Mouse (Mus musculus): ENCODE data around the gene Gm13288. TPM values are rescaled to one million over a fixed set of nuclear protein-coding genes. Genes with fewer than 3 reads are reported as not detected.
"Not testable (repeated sequence)": the region's sequence is repeated elsewhere in the genome, so short reads cannot be mapped to it uniquely, and the experiment has no call there.

Gm13288 gene
- polyA plus RNA-seq, 1 experiment from 2014 or later: 0.15 TPM

- H3K9ac ChIP-seq: no peak within 1 kb of the TSS
- no peak within 1 kb of the TSS for H3K27ac ChIP-seq
- WGBS: 61% methylated on average over 3 of the region's 3 CpGs
- no peaks in the 10 kb centered on the region for H3K4me1 ChIP-seq
- H3K36me3 ChIP-seq: no peaks in the 10 kb centered on the region
- no peak for ATAC-seq (ENCODE audit: insufficient number of reproducible peaks, insufficient read depth, low FRiP score, low TSS enrichment)
- H3K27me3 ChIP-seq: no peaks in the 10 kb centered on the region
- H3K9me3 ChIP-seq: no peaks in the 10 kb centered on the region
- H3K4me2 ChIP-seq (replicated peaks): no peak within 1 kb of the TSS
- no peak within 1 kb of the TSS for H3K4me3 ChIP-seq
Observed at GRCm38 (mm10) chr4:88815928-88816327, 10.6 kb downstream of the Gm13288 start, which contains the start of gene Ifna7. Gene Ifna7, plus strand, starts transcription at chr4:88816228.

DNA sequence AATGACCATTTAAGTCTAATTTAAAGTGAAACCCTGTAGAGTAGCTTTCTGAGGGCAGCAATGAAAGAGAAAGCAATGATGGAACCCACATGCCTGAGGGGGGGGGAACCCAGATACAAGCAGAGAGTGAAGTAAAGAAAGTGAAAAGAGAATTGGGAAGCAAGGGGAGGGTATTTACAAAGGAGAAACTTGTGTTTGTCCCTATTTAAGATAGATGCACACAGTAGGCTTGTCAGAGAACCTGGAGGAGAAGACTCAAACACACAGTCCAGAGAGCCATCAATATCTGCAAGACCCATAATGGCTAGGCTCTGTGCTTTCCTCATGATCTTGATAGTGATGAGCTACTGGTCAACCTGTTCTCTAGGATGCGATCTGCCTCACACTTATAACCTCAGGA, 14.3 kb downstream of the Gm13288 start, which contains the start of gene Ifna11:
TSS of gene Ifna11 (plus strand) at position 301 of the 400 bp plus-strand sequence.
- Histone ChIP-seq H3K9me3 (no peaks in the 10 kb centered on the region), H3K4me3 (no peak within 1 kb of the TSS), H3K9ac (no peak within 1 kb of the TSS), H3K36me3 (no peaks in the 10 kb centered on the region), H3K27ac (no peak within 1 kb of the TSS), H3K4me1 (no peaks in the 10 kb centered on the region), H3K27me3 (no peaks in the 10 kb centered on the region), H3K4me2 (replicated peaks) (no peak within 1 kb of the TSS)
- ATAC-seq (ENCODE audit: insufficient number of reproducible peaks, insufficient read depth, low FRiP score, low TSS enrichment): no peak
- WGBS: 96% methylated on average over 1 of the region's 1 CpGs

- Histone ChIP-seq H3K4me2 (replicated peaks) (no peak overlapping the region), H3K36me3 (no peaks in the 10 kb centered on the region), H3K4me1 (no peaks in the 10 kb centered on the region), H3K27ac (no peak overlapping the region), H3K9me3 (no peaks in the 10 kb centered on the region), H3K27me3 (no peaks in the 10 kb centered on the region), H3K9ac (no peak overlapping the region), H3K4me3 (no peak overlapping the region)
- ATAC-seq (ENCODE audit: insufficient number of reproducible peaks, insufficient read depth, low FRiP score, low TSS enrichment): no peak
- 26% methylated on average over 4 of the region's 4 CpGs for WGBS
Observed at GRCm38 (mm10) chr4:88822995-88823394, 17.7 kb downstream of the Gm13288 start.

DNA sequence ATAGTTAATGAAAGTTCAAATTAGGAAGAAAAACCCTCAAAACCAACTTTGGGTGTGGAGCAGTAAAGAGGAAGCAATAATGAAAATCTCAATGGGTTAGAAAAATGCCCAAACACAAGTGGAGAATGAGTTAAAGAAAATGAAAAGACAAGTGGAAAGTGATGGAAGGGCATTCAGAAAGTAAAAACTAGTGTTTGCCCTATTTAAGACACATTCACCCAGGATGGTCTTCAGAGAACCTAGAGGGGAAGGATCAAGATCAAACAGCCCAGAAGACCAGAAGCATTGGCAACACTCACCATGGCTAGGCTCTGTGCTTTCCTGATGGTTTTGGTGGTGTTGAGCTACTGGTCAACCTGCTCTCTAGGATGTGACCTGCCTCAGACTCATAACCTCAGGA, 21.8 kb downstream of the Gm13288 start, which contains the start of gene Ifna6:
TSS of gene Ifna6 (plus strand) at position 301 of the 400 bp plus-strand sequence.
- H3K27ac ChIP-seq; H3K27me3 ChIP-seq; H3K9me3 ChIP-seq; H3K9ac ChIP-seq; H3K4me3 ChIP-seq; H3K4me2 ChIP-seq (replicated peaks); H3K36me3 ChIP-seq; ATAC-seq (ENCODE audit: insufficient number of reproducible peaks, insufficient read depth, low FRiP score, low TSS enrichment); H3K4me1 ChIP-seq: not testable (repeated sequence)

DNA sequence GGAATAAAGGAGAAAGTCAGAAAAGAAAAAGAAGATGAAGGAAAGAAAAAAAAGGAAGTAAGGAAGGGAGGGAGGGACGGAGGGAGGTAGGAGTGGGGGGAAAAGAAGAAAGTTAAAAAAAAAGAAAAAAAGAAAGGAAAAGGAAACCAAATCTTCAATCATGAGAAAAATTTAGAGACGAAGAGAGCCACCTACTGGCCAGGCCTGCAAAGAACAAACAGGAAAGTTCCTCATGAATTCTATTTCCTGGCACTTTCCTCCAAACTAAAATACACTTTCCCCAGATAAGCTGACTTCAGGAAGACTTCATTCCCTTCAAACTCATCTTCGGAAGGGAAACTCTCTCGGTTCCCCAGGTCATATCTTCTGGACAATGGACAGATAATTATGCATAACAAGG, 25.2 kb downstream of the Gm13288 start:
- Histone ChIP-seq H3K4me2 (replicated peaks) (no peak overlapping the region), H3K4me1 (no peaks in the 10 kb centered on the region), H3K27me3 (no peaks in the 10 kb centered on the region), H3K27ac (no peak overlapping the region), H3K9ac (no peak overlapping the region), H3K9me3 (no peaks in the 10 kb centered on the region), H3K4me3 (no peak overlapping the region), H3K36me3 (no peaks in the 10 kb centered on the region)
- no peak for ATAC-seq (ENCODE audit: insufficient number of reproducible peaks, insufficient read depth, low FRiP score, low TSS enrichment)
- WGBS: 35% methylated on average over 4 of the region's 4 CpGs

DNA sequence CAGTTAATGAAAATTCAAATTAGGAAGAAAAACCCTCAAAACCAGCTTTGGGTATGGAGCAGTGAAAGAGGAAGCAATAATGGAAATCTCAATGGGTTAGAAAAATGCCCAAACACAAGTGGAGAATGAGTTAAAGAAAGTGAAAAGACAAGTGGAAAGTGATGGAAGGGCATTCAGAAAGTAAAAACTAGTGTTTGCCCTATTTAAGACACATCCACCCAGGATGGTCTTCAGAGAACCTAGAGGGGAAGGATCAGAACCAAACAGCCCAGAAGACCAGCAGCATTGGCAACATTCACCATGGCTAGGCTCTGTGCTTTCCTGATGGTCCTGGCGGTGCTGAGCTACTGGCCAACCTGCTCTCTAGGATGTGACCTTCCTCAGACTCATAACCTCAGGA, 29.9 kb downstream of the Gm13288 start, which contains the start of gene Ifna5:
TSS of gene Ifna5 (plus strand) at position 301 of the 400 bp plus-strand sequence.
- H3K4me3 ChIP-seq; H3K9ac ChIP-seq; ATAC-seq (ENCODE audit: insufficient number of reproducible peaks, insufficient read depth, low FRiP score, low TSS enrichment); H3K4me2 ChIP-seq (replicated peaks); H3K27me3 ChIP-seq; H3K9me3 ChIP-seq; H3K4me1 ChIP-seq; H3K36me3 ChIP-seq; H3K27ac ChIP-seq: not testable (repeated sequence)
- 78% methylated on average over 1 of the region's 1 CpGs for WGBS

GRCm38 (mm10) chr4:88838828-88839227, 33.5 kb downstream of the Gm13288 start:
- no peak overlapping the region for H3K4me3 ChIP-seq
- no peaks in the 10 kb centered on the region for H3K9me3 ChIP-seq
- ATAC-seq (ENCODE audit: insufficient number of reproducible peaks, insufficient read depth, low FRiP score, low TSS enrichment): no peak
- no peaks in the 10 kb centered on the region for H3K36me3 ChIP-seq
- no peaks in the 10 kb centered on the region for H3K4me1 ChIP-seq
- WGBS: 43% methylated on average over 3 of the region's 3 CpGs
- H3K27ac ChIP-seq: no peak overlapping the region
- no peak overlapping the region for H3K9ac ChIP-seq
- H3K27me3 ChIP-seq: no peaks in the 10 kb centered on the region
- no peak overlapping the region for H3K4me2 ChIP-seq (replicated peaks)

GRCm38 (mm10) chr4:88840058-88840457, 34.7 kb downstream of the Gm13288 start:
- Histone ChIP-seq H3K9me3 (no peaks in the 10 kb centered on the region), H3K36me3 (no peaks in the 10 kb centered on the region), H3K4me3 (no peak overlapping the region), H3K27ac (no peak overlapping the region), H3K27me3 (no peaks in the 10 kb centered on the region), H3K4me2 (replicated peaks) (no peak overlapping the region), H3K4me1 (no peaks in the 10 kb centered on the region), H3K9ac (no peak overlapping the region)
- WGBS: 75% methylated on average over 3 of the region's 3 CpGs
- no peak for ATAC-seq (ENCODE audit: insufficient number of reproducible peaks, insufficient read depth, low FRiP score, low TSS enrichment)

DNA sequence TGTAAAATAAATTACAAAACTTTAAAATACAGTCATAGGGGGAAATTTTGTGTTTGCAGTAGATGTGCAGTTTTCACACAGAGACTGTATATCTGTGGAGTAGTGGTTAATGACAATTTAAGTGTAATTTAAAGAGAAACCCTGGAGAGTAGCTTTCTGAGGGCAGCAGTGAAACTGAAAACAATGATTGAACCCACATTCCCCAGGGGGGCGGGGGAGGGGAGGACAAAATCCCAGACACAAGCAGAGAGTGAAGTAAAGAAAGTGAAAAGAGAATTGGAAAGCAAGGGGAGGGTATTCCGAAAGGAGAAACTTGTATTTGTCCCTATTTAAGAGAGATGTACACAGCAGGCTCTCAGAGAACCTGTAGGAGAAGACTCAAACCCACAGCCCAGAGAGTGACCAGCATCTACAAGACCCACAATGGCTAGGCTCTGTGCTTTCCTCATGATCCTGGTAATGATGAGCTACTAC, 36.1 kb downstream of the Gm13288 start, which contains the start of gene Ifna4:
TSS of gene Ifna4 (plus strand) at position 424 of the 474 bp plus-strand sequence.
- no peaks in the 10 kb centered on the region for H3K4me1 ChIP-seq
- no peaks in the 10 kb centered on the region for H3K27me3 ChIP-seq
- no peaks in the 10 kb centered on the region for H3K9me3 ChIP-seq
- no peak within 1 kb of the TSS for H3K27ac ChIP-seq
- H3K36me3 ChIP-seq: no peaks in the 10 kb centered on the region
- no peak within 1 kb of the TSS for H3K4me2 ChIP-seq (replicated peaks)
- WGBS: 43% methylated on average over 2 of the region's 2 CpGs
- no peak for ATAC-seq (ENCODE audit: insufficient number of reproducible peaks, insufficient read depth, low FRiP score, low TSS enrichment)
- H3K4me3 ChIP-seq: no peak within 1 kb of the TSS
- no peak within 1 kb of the TSS for H3K9ac ChIP-seq

DNA sequence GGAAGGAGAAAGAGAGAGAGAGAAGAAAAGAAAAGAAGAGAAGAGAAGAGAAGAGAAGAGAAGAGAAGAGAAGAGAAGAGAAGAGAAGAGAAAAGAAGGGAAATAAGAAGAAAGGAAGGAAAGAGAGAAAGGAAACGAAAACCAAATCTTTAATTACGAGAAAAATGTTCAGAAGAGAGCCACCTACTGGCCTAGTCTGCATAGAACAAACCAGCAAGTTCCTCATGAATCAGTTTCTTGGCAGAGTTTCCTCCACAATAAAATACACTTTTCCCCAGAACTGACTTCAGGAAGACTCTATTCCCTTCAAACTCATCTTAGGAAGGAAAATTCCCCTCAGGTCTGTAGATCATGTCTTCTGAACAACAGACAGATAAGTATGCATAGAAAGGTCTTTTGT, 40.0 kb downstream of the Gm13288 start:
- H3K27me3 ChIP-seq: no peaks in the 10 kb centered on the region
- WGBS: 54% methylated on average over 2 of the region's 2 CpGs
- H3K4me2 ChIP-seq (replicated peaks): no peak overlapping the region
- H3K27ac ChIP-seq: no peak overlapping the region
- H3K9ac ChIP-seq: no peak overlapping the region
- H3K4me1 ChIP-seq: no peaks in the 10 kb centered on the region
- no peaks in the 10 kb centered on the region for H3K9me3 ChIP-seq
- no peak for ATAC-seq (ENCODE audit: insufficient number of reproducible peaks, insufficient read depth, low FRiP score, low TSS enrichment)
- H3K4me3 ChIP-seq: no peak overlapping the region
- H3K36me3 ChIP-seq: no peaks in the 10 kb centered on the region

DNA sequence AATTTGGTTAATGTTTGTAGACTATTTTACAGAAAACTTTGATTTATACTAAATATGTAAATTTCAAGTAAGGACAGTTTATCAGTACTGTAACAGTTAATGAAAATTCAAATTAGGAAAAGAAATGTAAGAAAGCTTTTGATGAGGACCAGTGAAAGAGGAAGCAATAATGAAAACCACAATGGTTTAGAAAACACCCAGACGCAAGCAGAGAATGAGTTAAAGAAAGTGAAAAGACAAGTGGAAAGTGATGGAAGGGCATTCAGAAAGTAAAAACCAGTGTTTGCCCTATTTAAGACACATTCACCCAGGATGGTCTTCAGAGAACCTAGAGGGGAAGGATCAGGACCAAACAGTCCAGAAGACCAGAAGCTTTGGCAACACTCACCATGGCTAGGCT, 44.4 kb downstream of the Gm13288 start, which contains the start of gene Ifna1:
TSS of gene Ifna1 (plus strand) at position 390 of the 400 bp plus-strand sequence.
- 81% methylated on average over 1 of the region's 1 CpGs for WGBS
- Histone ChIP-seq H3K27me3 (no peaks in the 10 kb centered on the region), H3K36me3 (no peaks in the 10 kb centered on the region), H3K4me2 (replicated peaks) (no peak within 1 kb of the TSS), H3K27ac (no peak within 1 kb of the TSS), H3K4me1 (no peaks in the 10 kb centered on the region; the same call in 1 of the 2 replicates), H3K9me3 (no peaks in the 10 kb centered on the region), H3K4me3 (no peak within 1 kb of the TSS), H3K9ac (no peak within 1 kb of the TSS)
- no peak for ATAC-seq (ENCODE audit: insufficient number of reproducible peaks, insufficient read depth, low FRiP score, low TSS enrichment)

GRCm38 (mm10) chr4:88851026-88851763, 45.9 kb downstream of the Gm13288 start:
- ATAC-seq (ENCODE audit: insufficient number of reproducible peaks, insufficient read depth, low FRiP score, low TSS enrichment): no peak

More at GRCm38 (mm10) chr4:88851026-88851763, 45.9 kb downstream of the Gm13288 start:
- H3K4me2 ChIP-seq (replicated peaks): no peak overlapping the region
- H3K27me3 ChIP-seq: no peaks in the 10 kb centered on the region
- H3K4me3 ChIP-seq: no peak overlapping the region
- WGBS: 57% methylated on average over 4 of the region's 4 CpGs
- H3K9me3 ChIP-seq: no peaks in the 10 kb centered on the region
- H3K27ac ChIP-seq: no peak overlapping the region
- H3K9ac ChIP-seq: no peak overlapping the region
- H3K4me1 ChIP-seq: no peaks in the 10 kb centered on the region; the same call in 1 of the 2 replicates
- H3K36me3 ChIP-seq: no peaks in the 10 kb centered on the region

Measured in embryonic facial prominence, embryonic 12.5 days (tissue).